Mouse (Mus musculus) spleen, adult 12 weeks (tissue): ENCODE measurements around the gene Olfr124.

ENCODE experiments used
- DNase-seq: peaks from one replicate; pipeline ENCODE4 v3.0.0; 2022; ENCODE audit warnings: low spot score

The Olfr124 gene

GRCm38 (mm10) chr17:37799588-37799987, at the start of gene Olfr124:
Gene Olfr124, plus strand, starts transcription at chr17:37799888.
- DNase-seq = no peak

DNA sequence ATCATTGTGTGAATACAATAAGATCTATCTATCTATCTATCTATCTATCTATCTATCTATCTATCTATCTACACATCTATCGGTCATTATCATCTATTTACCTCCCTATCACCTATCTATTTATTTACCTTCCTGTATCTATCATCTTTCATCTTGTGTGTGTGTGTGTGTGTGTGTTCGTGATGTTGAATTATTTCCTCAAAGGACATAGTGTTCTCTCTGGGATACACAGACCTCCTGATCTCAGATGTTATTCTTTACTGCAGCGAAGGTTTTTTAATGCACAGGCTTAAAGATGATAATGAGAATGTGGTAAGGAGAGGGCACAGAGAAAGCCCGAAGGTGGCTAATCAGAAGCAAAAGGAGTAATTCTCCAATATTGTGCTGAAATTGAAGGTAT, 31.4 kb upstream of the Olfr124 start, which contains the start of gene Olfr122:
Gene Olfr122, plus strand, starts transcription at position 301 of the 400 bp plus-strand sequence.
- no peak for DNase-seq

GRCm38 (mm10) chr17:37793229-37793628, 6.5 kb upstream of the Olfr124 start, which contains the start of gene Olfr123:
Gene Olfr123, plus strand, starts transcription at chr17:37793529.
- DNase-seq = no peak

DNA sequence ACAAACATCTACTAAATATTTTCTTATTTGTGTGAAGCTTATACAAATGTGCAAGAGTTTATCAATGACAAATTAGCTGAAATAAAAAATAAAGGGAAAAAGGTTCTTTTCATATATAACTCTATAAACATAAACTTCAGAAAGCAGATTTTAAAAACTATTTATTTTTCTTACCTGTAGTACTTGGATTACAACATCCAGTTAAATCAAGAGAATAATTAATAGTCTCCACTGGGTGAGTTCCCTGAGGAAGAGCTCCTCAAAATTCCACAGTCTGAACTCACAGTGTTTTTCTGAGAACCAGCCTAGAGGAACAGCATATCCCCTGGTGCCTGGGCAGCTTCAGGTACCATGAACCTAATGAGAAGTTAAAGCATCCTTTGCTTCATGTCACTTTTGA, 33.0 kb downstream of the Olfr124 start, which contains the start of gene Olfr125:
Gene Olfr125, plus strand, starts transcription at position 301 of the 400 bp plus-strand sequence.
- DNase-seq = no peak

- no peak for DNase-seq
Measured at GRCm38 (mm10) chr17:37847183-37847582, 47.5 kb downstream of the Olfr124 start, which contains the start of gene Olfr126. Gene Olfr126, plus strand, starts transcription at chr17:37847483.
